Mouse (Mus musculus) heart, adult 2 months (tissue): ENCODE data around the gene Dbh.

Source experiments
- CTCF ChIP-seq: fragments of 200-600 bp; IDR thresholded peaks from 2 replicates; pipeline ENCODE4 v1.8.1; 2022; ENCODE audit warnings: antibody characterized with exemption, mild to moderate bottlenecking, moderate library complexity
- EP300 ChIP-seq: fragments of 200-500 bp; IDR thresholded peaks from 2 replicates; pipeline ENCODE4 v1.6.1; 2011; ENCODE audit warnings: low read depth, low read length, control low read depth; ENCODE audit not compliant: insufficient read depth
- POLR2A ChIP-seq: fragments of 200-500 bp; IDR thresholded peaks from 2 replicates; pipeline ENCODE4 v1.6.1; 2011; ENCODE audit warnings: mild to moderate bottlenecking, low read depth, low read length, control low read depth; ENCODE audit not compliant: insufficient read depth

- TF ChIP-seq POLR2A, result no peak
- no peak for TF ChIP-seq CTCF
- no peak for TF ChIP-seq EP300
Observed at GRCm38 (mm10) chr2:27210676-27211210, 45.7 kb downstream of the Dbh start.
